Mouse (Mus musculus) fibroblast of lung, adult 2 months (primary cell): ENCODE data around the gene Jade2.
"Not testable (repeated sequence)": the region's sequence is repeated elsewhere in the genome, so short reads cannot be mapped to it uniquely, and the experiment has no call there.

Experiments used
- DNase-seq: peaks from one replicate; pipeline ENCODE4 v3.0.0-alpha.2; 2011; ENCODE audit warnings: low read depth

Jade2 gene

DNA sequence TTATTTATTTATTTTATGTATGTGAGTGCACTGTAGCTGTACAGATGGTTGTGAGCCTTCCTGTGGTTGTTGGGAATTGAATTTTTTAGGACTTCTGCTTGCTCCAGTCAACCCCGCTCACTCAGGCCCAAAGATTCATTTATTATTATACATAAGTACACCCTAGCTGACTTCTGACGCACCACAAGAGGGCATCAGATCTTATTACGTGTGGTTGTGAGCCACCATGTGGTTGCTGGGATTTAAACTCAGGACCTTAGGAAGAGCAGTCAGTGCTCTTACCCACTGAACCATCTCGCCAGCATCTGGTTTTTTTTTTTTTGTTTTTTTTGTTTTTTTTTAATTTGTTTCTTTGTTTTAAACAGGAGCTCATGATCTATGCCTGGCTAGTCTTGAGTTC, 67.7 kb downstream of the Jade2 start:
- not testable (repeated sequence) for DNase-seq

DNA sequence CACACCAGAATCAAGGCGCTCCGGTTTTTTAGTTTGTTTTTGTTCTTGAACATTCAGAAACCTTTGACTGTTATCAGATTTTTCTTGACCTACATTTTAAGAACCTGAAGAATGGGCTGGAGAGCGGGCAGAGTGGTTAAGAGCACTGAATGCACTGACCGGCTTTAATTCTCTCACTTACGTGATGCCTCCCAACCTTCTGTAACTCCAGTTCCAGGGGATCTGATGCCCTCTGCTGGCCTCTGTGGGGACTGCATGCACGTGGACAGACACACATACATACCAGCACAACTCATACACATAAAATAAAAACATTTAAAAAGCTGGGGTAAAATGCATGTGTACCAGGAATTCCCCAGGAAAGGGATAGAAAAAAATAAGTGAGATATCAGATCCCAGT, 71.5 kb downstream of the Jade2 start:
- no peak for DNase-seq

DNA sequence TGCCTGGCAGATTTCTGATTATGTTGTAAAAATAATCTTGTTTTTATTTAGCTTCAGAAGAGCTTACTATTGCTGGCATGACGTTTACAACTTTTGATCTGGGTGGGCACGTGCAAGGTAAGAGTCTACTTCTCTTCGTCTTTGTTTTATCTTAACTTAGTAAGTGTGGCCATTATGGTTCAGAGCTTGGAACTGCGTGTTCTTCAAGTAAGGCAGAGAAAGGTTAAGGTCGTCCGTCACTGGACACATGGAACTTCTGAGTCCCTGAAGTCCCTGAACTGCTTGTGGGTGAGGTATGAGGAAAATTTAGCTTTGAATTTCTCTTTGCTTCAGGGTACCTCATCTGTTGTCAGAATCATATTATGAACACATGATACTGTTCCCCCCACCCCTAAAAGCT, 74.7 kb downstream of the Jade2 start:
- DNase-seq, result no peak

- DNase-seq, result no peak
Measured at GRCm38 (mm10) chr11:51780773-51781267, 76.6 kb downstream of the Jade2 start.

DNA sequence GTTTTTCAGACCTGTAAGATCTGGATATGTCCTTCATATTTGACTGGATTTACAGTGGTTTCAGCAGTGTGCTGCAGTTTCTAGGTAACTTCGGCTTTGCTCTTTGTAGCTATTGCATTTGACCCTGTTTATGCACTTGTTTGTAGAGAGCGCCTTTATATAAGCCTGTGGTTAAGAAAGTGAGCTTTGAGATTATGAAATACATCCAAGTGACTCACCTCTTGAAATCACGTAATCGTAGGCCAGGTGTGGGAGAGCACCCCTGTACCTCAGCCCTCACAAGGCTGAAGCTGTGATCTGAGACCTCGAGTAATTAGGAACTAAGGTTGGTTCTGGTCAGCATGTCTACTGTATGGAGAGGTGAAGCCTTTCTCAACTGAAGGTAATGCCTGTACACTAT, 80.0 kb downstream of the Jade2 start:
- no peak for DNase-seq

- no peak for DNase-seq
Measured at GRCm38 (mm10) chr11:51775507-51775906, 81.9 kb downstream of the Jade2 start.

GRCm38 (mm10) chr11:51768296-51768695, 89.2 kb downstream of the Jade2 start:
- no peak for DNase-seq

- no peak for DNase-seq
Measured at GRCm38 (mm10) chr11:51767579-51768220, 89.8 kb downstream of the Jade2 start.

DNA sequence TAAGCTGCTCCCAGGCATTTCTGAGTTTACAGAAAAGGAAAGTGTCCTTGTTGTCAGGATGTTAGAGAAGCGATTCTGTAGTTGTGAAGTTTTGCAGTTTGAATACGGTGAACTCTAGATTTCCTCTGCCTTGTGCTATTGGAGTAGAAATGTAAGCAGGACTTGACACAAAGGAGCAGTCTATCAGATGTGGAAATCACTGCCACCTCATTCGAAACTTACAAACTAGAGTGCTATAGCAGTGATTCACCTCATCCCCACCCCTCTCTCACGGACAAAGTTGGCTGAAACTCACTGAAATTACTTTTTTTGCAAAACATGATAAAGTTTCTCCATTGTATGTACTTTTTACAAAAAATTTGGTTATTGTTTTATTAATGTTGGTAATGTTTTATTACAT, 92.6 kb downstream of the Jade2 start:
- no peak for DNase-seq

- no peak for DNase-seq
Measured at GRCm38 (mm10) chr11:51763955-51764354, 93.5 kb downstream of the Jade2 start.
